Mouse (Mus musculus): ENCODE data around the gene Myo1h. TPM values are rescaled to one million over a fixed set of nuclear protein-coding genes. Genes with fewer than 3 reads are reported as not detected.

The Myo1h gene
- polyA plus RNA-seq, 1 experiment: 0.09 TPM

DNA sequence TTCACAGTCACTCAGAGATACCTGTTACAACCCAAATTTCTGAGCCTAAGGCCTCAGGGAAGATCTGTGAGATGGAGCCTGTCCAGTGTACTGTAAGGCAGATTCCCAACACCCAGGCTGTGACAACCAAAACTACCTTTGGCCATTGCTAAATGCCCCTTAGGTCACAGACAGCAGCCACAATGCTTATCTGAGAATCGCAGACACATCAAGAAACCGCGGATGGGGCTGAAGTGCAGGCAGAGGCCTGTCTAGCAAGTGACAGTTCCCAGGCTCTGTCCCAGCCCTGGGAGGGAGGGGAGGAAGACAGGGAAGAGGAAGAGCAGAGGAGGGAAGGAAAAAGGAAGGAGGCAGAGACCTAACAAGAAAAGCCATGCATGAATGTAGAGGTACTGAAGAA, 82.4 kb downstream of the Myo1h start:
- H3K4me3 ChIP-seq (ENCODE audit: insufficient read depth, low read depth, low read length): no peak overlapping the region

DNA sequence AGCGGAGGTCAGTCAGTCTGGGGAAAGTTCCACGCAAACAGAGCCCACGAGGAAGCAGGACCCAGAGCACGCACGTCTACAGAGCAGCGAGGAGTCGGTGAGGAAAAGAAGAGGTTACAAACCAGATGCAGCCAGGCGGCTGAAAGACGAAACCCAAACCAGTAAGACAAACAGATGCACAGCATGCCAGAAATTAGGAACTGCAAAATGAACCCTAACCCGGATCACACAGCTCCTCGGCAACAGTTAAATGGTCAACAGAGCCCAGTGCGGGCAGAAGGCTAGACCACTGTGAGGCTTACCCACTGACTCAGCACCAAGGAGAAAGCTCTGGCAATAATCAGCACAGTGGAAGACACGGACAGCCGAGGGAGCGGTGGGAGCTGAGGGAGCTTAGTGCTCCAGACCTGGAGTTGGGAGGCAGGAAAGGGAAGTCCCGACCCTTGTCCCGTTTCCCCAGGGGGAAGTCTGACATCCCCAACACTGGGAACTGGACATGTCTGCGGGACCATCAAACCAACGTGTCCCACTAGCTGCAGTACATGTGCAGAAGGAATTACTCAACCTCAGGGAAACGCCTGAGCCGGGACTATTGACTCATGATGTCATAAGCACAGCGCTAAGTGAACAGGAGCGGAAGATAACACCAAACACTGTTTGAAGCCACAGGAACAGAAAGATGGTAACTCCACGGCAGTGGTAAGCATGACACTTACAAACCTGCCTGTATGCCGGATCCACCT, 82.9 kb downstream of the Myo1h start:
- peaks cover 16% of the 10 kb centered on the region for H3K4me1 ChIP-seq (ENCODE audit: control insufficient read depth, insufficient read depth, low read length)
- H3K4me3 ChIP-seq (ENCODE audit: insufficient read depth, low read depth, low read length): no peak overlapping the region
- 61% methylated on average over 25 of the region's 25 CpGs for WGBS

More for the DNA sequence above, 82.4 kb downstream of the Myo1h start:
- Histone ChIP-seq H3K27me3 (replicated peaks; ENCODE audit: control insufficient read depth, insufficient read depth, low read length) (no peaks in the 10 kb centered on the region), H3K27ac (ENCODE audit: insufficient read depth, low read depth, low read length) (peak overlapping the region; percentile 73), H3K36me3 (ENCODE audit: control insufficient read depth, insufficient read depth, low read length) (no peaks in the 10 kb centered on the region), H3K4me1 (ENCODE audit: control insufficient read depth, insufficient read depth, low read length) (peaks cover 16% of the 10 kb centered on the region)
- WGBS: 35% methylated on average over 3 of the region's 3 CpGs
- DNase-seq: no peak
- TF ChIP-seq CTCF (conservative IDR thresholded peaks at IDR 0.05; ENCODE audit: insufficient read depth, insufficient read length, low read depth, low read length): no peak
- no peak for TF ChIP-seq POLR2A (IDR thresholded peaks at IDR 0.05; ENCODE audit: low read depth, low read length)

DNA sequence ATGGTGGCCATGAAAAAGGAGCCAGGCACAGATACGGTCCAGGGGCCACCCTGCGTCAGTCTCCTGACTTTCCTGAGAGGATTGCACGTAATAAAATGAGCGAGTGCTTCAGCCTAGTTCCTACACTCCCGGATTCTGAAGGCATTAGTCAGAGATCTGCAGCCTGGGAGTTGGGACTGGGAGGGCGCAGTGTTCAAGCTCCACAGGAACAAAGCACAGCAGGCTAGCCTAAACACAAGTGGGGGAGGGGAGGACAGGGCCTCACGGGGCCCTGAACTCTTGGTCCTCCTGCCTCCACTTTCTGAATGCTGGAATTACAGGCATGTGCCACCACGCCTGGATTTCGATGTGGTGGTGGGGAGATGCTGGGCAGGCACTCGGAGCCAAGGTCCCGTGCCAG, 83.6 kb downstream of the Myo1h start:
- Histone ChIP-seq H3K36me3 (ENCODE audit: control insufficient read depth, insufficient read depth, low read length) (no peaks in the 10 kb centered on the region), H3K4me1 (ENCODE audit: control insufficient read depth, insufficient read depth, low read length) (peaks cover 16% of the 10 kb centered on the region), H3K4me3 (ENCODE audit: insufficient read depth, low read depth, low read length) (no peak overlapping the region), H3K27ac (ENCODE audit: insufficient read depth, low read depth, low read length) (peak overlapping the region; percentile 73), H3K27me3 (replicated peaks; ENCODE audit: control insufficient read depth, insufficient read depth, low read length) (no peaks in the 10 kb centered on the region)
- TF ChIP-seq CTCF (conservative IDR thresholded peaks at IDR 0.05; ENCODE audit: insufficient read depth, insufficient read length, low read depth, low read length) (no peak), POLR2A (IDR thresholded peaks at IDR 0.05; ENCODE audit: low read depth, low read length) (no peak)
- WGBS: 63% methylated on average over 11 of the region's 11 CpGs
- DNase-seq: no peak

More for the DNA sequence above, 82.9 kb downstream of the Myo1h start:
- no peak for DNase-seq
- Histone ChIP-seq H3K27ac (ENCODE audit: insufficient read depth, low read depth, low read length) (peak overlapping the region; percentile 73), H3K36me3 (ENCODE audit: control insufficient read depth, insufficient read depth, low read length) (no peaks in the 10 kb centered on the region), H3K27me3 (replicated peaks; ENCODE audit: control insufficient read depth, insufficient read depth, low read length) (no peaks in the 10 kb centered on the region)
- TF ChIP-seq CTCF (conservative IDR thresholded peaks at IDR 0.05; ENCODE audit: insufficient read depth, insufficient read length, low read depth, low read length) (no peak), POLR2A (IDR thresholded peaks at IDR 0.05; ENCODE audit: low read depth, low read length) (no peak)

DNA sequence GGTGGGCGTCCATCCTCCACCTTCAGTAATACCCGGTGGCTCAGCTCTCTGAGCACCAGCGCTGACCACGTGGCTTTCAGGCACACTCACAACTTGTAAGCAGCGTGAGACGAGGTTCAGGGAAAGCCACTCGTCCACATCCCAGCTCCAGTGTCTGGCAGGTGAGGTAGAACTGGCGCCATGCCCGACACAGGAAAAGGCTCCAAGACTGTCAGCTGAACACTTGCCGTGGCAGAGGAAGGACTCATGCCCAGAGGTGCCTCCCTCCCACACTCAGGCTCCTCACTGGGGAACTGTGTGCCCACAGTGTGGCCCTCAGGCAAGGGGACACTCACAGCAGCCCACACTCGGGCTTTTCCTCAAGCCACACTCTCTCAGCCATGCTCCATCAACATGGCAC, 84.2 kb downstream of the Myo1h start:
- peak; percentile 63 for DNase-seq
- TF ChIP-seq CTCF (conservative IDR thresholded peaks at IDR 0.05; ENCODE audit: insufficient read depth, insufficient read length, low read depth, low read length) (no peak), POLR2A (IDR thresholded peaks at IDR 0.05; ENCODE audit: low read depth, low read length) (no peak)
- H3K4me3 ChIP-seq (ENCODE audit: insufficient read depth, low read depth, low read length): no peak overlapping the region
- H3K36me3 ChIP-seq (ENCODE audit: control insufficient read depth, insufficient read depth, low read length): no peaks in the 10 kb centered on the region
- no peak overlapping the region for H3K27ac ChIP-seq (ENCODE audit: insufficient read depth, low read depth, low read length)
- H3K4me1 ChIP-seq (ENCODE audit: control insufficient read depth, insufficient read depth, low read length): peaks cover 16% of the 10 kb centered on the region
- H3K27me3 ChIP-seq (replicated peaks; ENCODE audit: control insufficient read depth, insufficient read depth, low read length): no peaks in the 10 kb centered on the region
- WGBS: 57% methylated on average over 11 of the region's 11 CpGs

DNA sequence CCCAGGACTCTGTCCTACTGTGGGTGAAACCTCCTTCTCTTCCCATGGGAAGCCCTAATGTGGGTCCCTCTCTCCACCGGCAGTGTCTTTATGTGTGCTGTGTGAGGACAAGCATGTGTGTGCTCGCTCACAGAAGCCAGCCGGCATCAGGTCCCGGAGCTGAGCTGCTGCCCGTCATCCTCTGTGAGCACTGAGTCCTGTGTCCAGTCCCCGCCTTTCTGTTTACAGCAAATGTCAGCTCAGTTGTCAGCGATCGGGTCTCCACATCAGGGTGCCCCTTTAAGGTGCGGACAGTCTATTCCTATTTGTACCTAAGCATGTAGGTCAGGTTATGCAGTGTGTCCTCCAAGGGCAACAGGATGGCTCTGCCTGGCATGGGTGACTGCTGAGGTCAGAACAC, 84.6 kb downstream of the Myo1h start:
- Histone ChIP-seq H3K4me1 (ENCODE audit: control insufficient read depth, insufficient read depth, low read length) (peaks cover 16% of the 10 kb centered on the region), H3K4me3 (ENCODE audit: insufficient read depth, low read depth, low read length) (no peak overlapping the region), H3K36me3 (ENCODE audit: control insufficient read depth, insufficient read depth, low read length) (no peaks in the 10 kb centered on the region), H3K27me3 (replicated peaks; ENCODE audit: control insufficient read depth, insufficient read depth, low read length) (no peaks in the 10 kb centered on the region), H3K27ac (ENCODE audit: insufficient read depth, low read depth, low read length) (peak overlapping the region; percentile 42)
- no peak for DNase-seq
- no peak for TF ChIP-seq POLR2A (IDR thresholded peaks at IDR 0.05; ENCODE audit: low read depth, low read length)
- no peak for TF ChIP-seq CTCF (conservative IDR thresholded peaks at IDR 0.05; ENCODE audit: insufficient read depth, insufficient read length, low read depth, low read length)
- 79% methylated on average over 9 of the region's 9 CpGs for WGBS

DNA sequence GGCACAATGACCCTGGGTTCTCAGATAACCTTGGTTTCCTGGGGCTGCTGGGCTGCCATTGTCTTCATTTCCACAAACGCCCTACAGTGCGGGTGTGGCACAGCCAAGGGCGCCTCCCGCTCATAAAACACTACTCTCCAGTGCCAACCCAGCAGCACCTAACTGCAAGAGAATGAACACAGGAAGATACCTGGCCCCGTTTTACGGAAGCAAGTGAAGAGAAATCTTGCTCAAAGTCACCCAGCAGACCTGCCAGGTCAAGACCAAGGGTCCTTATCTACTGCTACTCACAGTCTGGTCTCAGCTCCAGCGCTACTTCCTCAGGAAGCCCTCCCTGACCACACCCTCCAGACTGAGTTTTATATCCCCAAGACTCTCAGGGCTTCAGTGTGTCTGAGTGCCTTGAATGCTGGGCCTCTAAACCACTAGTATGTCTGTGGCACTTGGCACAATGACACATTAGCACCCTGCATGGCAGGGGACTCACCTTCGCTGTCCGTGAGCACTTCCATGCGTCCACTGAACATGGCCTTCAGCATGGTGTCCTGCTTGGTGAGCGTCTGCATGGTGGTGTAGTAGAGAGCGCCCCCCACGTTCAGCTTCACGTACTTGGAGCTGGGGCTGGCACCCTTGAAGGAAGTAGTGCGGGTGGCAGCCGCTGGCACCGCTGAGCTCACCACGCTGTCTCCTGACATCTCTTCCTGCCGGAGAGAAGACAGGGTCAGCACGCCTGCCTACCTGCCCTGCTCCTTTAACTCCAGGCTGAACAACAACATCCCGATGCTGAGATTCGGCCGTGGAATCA, 85.6 kb downstream of the Myo1h start:
- WGBS: 69% methylated on average over 23 of the region's 23 CpGs
- Histone ChIP-seq H3K4me1 (ENCODE audit: control insufficient read depth, insufficient read depth, low read length) (peaks cover 17% of the 10 kb centered on the region), H3K27ac (ENCODE audit: insufficient read depth, low read depth, low read length) (peak overlapping the region; percentile 42), H3K27me3 (replicated peaks; ENCODE audit: control insufficient read depth, insufficient read depth, low read length) (no peaks in the 10 kb centered on the region), H3K36me3 (ENCODE audit: control insufficient read depth, insufficient read depth, low read length) (no peaks in the 10 kb centered on the region), H3K4me3 (ENCODE audit: insufficient read depth, low read depth, low read length) (no peak overlapping the region)
- TF ChIP-seq CTCF (conservative IDR thresholded peaks at IDR 0.05; ENCODE audit: insufficient read depth, insufficient read length, low read depth, low read length) (no peak), POLR2A (IDR thresholded peaks at IDR 0.05; ENCODE audit: low read depth, low read length) (no peak)
- DNase-seq: peak; percentile 67
